Mouse (Mus musculus) limb, embryonic 14.5 days (tissue): ENCODE data around the gene Ankrd6. TPM values are rescaled to one million over a fixed set of nuclear protein-coding genes. Genes with fewer than 3 reads are reported as not detected.
A peak's percentile ranks its signal among the peaks of the same experiment; 100 is the strongest.

Experiments used
- ATAC-seq: fragments of 200-750 bp; cut with Nextera tagmentation; 2 replicates; pipeline ENCODE4 v1.8.0; 2017; ENCODE audit warnings: low read depth, moderate number of reproducible peaks, moderate TSS enrichment; ENCODE audit not compliant: low FRiP score
- DNase-seq: peaks from one replicate; pipeline ENCODE4 v3.0.0-alpha.2; 2015; ENCODE audit warnings: low spot score
- H3K27ac ChIP-seq: fragments of 300-500 bp; sonication (generic); replicated peaks from 2 replicates; pipeline ENCODE4 v1.5.1; 2014; ENCODE audit warnings: low read depth, mild to moderate bottlenecking, low read length, moderate library complexity, mixed read lengths
- H3K27me3 ChIP-seq: fragments of 300-500 bp; sonication (generic); 2 replicates; pipeline ENCODE4 v1.6.1; 2014; ENCODE audit warnings: low read length, mixed read lengths; ENCODE audit not compliant: control insufficient read depth, insufficient read depth
- H3K36me3 ChIP-seq: fragments of 300-500 bp; sonication (generic); 2 replicates; pipeline ENCODE4 v1.6.1; 2014; ENCODE audit warnings: mild to moderate bottlenecking, low read length, moderate library complexity, mixed read lengths; ENCODE audit not compliant: control insufficient read depth, insufficient read depth
- H3K4me1 ChIP-seq: fragments of 300-500 bp; sonication (generic); 2 replicates; pipeline ENCODE4 v1.6.1; 2014; ENCODE audit warnings: antibody characterized with exemption, low read length, mixed read lengths; ENCODE audit not compliant: control insufficient read depth, insufficient read depth
- H3K4me2 ChIP-seq: fragments of 300-500 bp; sonication (generic); replicated peaks from 2 replicates; pipeline ENCODE4 v1.6.1; 2014; ENCODE audit warnings: low read depth, mild to moderate bottlenecking, low read length, moderate library complexity; ENCODE audit not compliant: severe bottlenecking
- H3K4me3 ChIP-seq: fragments of 300-500 bp; sonication (generic); replicated peaks from 2 replicates; pipeline ENCODE4 v1.5.1; 2014; ENCODE audit warnings: low read length
- H3K9ac ChIP-seq: fragments of 300-500 bp; sonication (generic); 2 replicates; pipeline ENCODE4 v1.6.1; 2014; ENCODE audit warnings: mild to moderate bottlenecking, low read depth, low read length, moderate library complexity; ENCODE audit not compliant: severe bottlenecking
- H3K9me3 ChIP-seq: fragments of 300-500 bp; sonication (generic); 2 replicates; pipeline ENCODE4 v1.6.1; 2016; ENCODE audit warnings: low read length; ENCODE audit not compliant: control insufficient read depth
- POLR2A ChIP-seq: fragments of 200-500 bp; IDR thresholded peaks from 2 replicates; pipeline ENCODE4 v1.8.0; 2012; ENCODE audit warnings: inconsistent platforms, mild to moderate bottlenecking, moderate library complexity, borderline replicate concordance; ENCODE audit not compliant: insufficient read depth, insufficient read length; ENCODE audit errors: extremely low read depth
- WGBS: fragments of 180-500 bp; shearing (Covaris S2); extraction: QIAGEN DNeasy Blood & Tissue Kit; methylation state at CpG from one replicate; pipeline ENCODE4 v1.1.7; 2014; 5-methylcytosine and 5-hydroxymethylcytosine counted together
- polyA plus RNA-seq, 2 experiments: library from polyadenylated mRNA; depleted of rRNA in 1 of 2; stranded (reverse) in 1 of 2; unstranded in 1 of 2; fragments of >200 nt; fragmentation: Nextera tagmentation in 1 of 2; extraction: Ambion mirVana in 1 of 2; gene quantifications; 2 replicates each; pipeline versions ENCODE4 v1.2.1 to v1.2.3; 2012 to 2014

The Ankrd6 gene
- polyA plus RNA-seq, 2 experiments: 4.9 to 10.9 TPM

DNA sequence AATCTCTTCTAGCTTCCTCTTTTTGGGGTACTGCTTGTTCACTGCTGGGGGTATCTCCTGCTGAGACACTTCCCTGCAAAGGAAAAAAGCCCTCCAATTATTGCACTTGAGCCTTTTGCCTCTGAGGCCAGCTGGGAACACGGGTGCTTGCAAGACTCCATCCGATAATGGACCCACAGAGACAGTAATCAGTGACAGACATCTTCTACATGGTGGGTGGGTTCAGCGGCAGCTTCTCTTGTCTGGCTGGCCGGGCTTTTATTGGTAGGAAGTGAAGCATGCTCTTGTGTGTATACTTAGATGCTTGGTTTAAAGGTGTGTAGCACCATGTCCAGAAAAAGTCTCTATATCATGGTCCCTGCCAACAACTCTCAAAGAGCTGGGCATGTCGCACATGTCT, 133.2 kb downstream of the Ankrd6 start:
- ATAC-seq: no peak

DNA sequence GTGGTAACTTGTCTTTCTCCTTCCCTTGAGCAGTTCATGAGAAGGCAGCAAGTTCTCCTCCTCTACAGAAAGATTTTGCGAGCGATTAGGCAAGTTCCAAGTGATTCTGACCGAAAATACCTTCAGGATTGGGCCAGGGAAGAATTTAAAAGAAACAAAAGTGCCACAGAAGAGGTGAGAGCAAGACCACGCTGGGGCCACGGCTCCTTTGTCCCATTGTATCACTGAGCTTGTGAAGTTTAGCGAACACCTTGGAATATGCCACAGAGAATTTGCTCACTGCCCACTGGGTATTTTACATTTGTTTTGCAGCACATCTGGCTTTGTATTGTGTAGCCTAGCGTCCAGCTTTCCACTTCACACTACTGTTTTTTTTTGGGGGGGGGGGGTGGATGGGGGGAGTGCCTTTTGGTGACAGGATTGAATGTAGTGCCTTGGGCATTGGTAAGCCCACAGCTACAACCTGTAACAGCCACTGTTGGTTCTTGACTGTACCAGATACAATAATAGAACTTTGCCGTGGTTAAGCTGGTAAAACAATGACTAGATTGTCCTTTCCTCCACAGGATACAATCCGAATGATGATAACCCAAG, 150.0 kb downstream of the Ankrd6 start:
- Histone ChIP-seq H3K36me3 (peaks cover 10% of the 10 kb centered on the region), H3K9ac (peak overlapping the region; percentile 90), H3K4me2 (peak overlapping the region; percentile 74), H3K27ac (peak overlapping the region; percentile 99), H3K27me3 (no peaks in the 10 kb centered on the region), H3K9me3 (no peaks in the 10 kb centered on the region), H3K4me1 (0 out of 2 replicates have a peak, but pooled peaks cover 4% of the 10 kb centered on the region), H3K4me3 (peak overlapping the region; percentile 84)
- DNase-seq (peak; percentile 5), ATAC-seq (peak; percentile 47)
- WGBS: 10% methylated on average over 9 of the region's 9 CpGs
- no peak for TF ChIP-seq POLR2A

More for the DNA sequence above, 133.2 kb downstream of the Ankrd6 start:
- no peak for DNase-seq
- TF ChIP-seq POLR2A: no peak
- Histone ChIP-seq H3K4me2 (no peak overlapping the region), H3K4me1 (no peaks in the 10 kb centered on the region), H3K27ac (no peak overlapping the region), H3K4me3 (no peak overlapping the region), H3K9ac (no peak overlapping the region), H3K9me3 (no peaks in the 10 kb centered on the region), H3K36me3 (no peaks in the 10 kb centered on the region), H3K27me3 (no peaks in the 10 kb centered on the region)
- WGBS: 72% methylated on average over 5 of the region's 5 CpGs

DNA sequence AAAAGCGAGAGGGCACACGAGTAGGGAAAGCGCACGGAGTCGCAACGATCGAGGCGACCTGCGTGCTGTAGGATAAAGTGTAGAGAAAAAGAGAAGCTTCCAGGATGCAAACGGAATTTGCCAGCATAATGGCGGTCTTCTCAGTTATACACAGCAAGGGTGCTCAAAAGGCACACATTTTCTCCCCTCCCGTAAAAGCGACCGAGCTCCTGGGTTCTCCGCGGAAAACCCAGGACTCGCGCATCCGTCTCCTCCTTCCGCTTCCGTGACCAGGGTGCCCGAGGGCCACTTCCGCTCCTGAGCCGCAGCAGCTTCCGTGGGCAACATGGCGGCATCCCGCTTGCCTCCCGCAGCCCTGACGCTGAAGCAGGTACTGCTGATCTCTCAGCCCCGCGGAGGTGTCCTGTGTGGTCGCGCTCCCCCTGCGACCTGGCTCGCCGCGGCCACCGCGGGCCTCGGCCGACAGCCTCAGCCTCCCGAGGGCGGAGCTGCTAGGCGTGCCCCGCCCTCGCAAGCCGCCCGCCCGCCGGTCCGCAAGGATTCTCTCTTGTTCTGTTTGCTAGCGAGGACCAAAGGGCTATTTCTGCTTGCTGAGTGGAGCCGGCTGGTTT, 150.6 kb downstream of the Ankrd6 start, which contains the start of gene Lyrm2:
Gene Lyrm2, plus strand, starts transcription at position 288 of the 611 bp plus-strand sequence.
- peaks cover 10% of the 10 kb centered on the region for H3K36me3 ChIP-seq
- H3K4me3 ChIP-seq: peak within 1 kb of the TSS; percentile 84
- peak within 1 kb of the TSS; percentile 74 for H3K4me2 ChIP-seq
- 0 out of 2 replicates have a peak, but pooled peaks cover 4% of the 10 kb centered on the region for H3K4me1 ChIP-seq
- TF ChIP-seq POLR2A: peak; percentile 68; the same call in 1 of the 2 replicates
- peak within 1 kb of the TSS; percentile 90 for H3K9ac ChIP-seq
- no peaks in the 10 kb centered on the region for H3K27me3 ChIP-seq
- H3K9me3 ChIP-seq: no peaks in the 10 kb centered on the region
- ATAC-seq (peak; percentile 88), DNase-seq (peak; percentile 77)
- under 1% methylated on average over 53 of the region's 53 CpGs for WGBS
- peak within 1 kb of the TSS; percentile 99 for H3K27ac ChIP-seq

DNA sequence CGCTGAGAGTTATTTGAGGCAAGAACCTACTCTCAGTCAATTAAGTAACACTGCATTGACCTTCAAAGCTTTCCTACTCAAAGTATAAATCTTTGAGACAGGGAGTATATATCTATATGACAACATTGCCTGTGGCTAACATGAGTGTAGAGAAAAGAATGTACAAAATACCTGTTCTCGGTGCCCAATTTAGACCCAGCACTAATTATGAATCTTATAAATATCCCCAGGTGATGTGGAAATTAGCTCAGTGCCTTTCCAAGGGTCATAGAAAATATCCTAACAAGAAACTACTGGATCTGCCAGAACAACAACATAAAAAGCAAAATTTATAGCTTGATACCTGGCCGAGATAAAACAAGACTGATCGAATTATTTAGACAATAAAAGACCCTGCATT, 151.7 kb downstream of the Ankrd6 start:
- Histone ChIP-seq H3K4me2 (no peak overlapping the region), H3K27ac (no peak overlapping the region), H3K9me3 (no peaks in the 10 kb centered on the region), H3K36me3 (peaks cover 10% of the 10 kb centered on the region), H3K9ac (no peak overlapping the region), H3K4me3 (no peak overlapping the region), H3K27me3 (no peaks in the 10 kb centered on the region), H3K4me1 (0 out of 2 replicates have a peak, but pooled peaks cover 4% of the 10 kb centered on the region)
- ATAC-seq (no peak), DNase-seq (no peak)
- TF ChIP-seq POLR2A: no peak
- WGBS: 80% methylated on average over 4 of the region's 4 CpGs

DNA sequence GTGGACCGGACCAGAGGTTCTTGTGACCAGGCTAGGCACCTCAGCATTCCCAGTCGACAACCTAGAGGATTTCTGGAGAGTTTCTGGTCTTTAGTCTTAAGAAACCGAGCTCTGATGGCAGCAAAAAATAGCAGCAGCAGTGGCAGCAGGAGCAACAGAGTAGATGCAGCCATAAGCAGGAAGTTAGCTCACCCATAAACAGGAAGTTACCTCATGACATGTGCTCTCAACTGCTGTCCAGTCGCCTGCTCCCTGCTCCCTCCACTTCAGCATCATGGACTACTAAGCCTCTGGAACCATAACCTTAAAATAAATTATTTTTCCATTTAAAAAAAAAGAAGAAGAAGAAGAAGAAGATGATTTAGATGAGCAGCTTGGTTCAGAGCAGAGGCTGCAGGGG, 161.6 kb downstream of the Ankrd6 start:
- H3K4me3 ChIP-seq: no peak overlapping the region
- DNase-seq (no peak), ATAC-seq (no peak)
- H3K9me3 ChIP-seq: no peaks in the 10 kb centered on the region
- H3K4me1 ChIP-seq: no peaks in the 10 kb centered on the region
- H3K36me3 ChIP-seq: no peaks in the 10 kb centered on the region
- no peak overlapping the region for H3K27ac ChIP-seq
- no peak for TF ChIP-seq POLR2A
- no peak overlapping the region for H3K9ac ChIP-seq
- no peaks in the 10 kb centered on the region for H3K27me3 ChIP-seq
- 88% methylated on average over 4 of the region's 4 CpGs for WGBS
- H3K4me2 ChIP-seq: no peak overlapping the region
